Comparison of ENCODE assay signal across 17 mouse cellular contexts in genomic region chr4:132818442-132818841, GRCm38 (mm10).
"Had no signal": no experiment of that assay in that cellular context is flagged by ENCODE, and none has a peak within 500 bp of the region (broad histone marks: within the 10 kb centered on the region; RNA-seq: fewer than 3 reads in every experiment).

No protein-coding gene starts in this region.

- H3K9ac ChIP-seq: kidney, embryonic 15.5 days; limb, embryonic 15.5 days; liver, embryonic 15.5 days; lung, embryonic 14.5 days; midbrain, embryonic 15.5 days; neural tube, embryonic 12.5 days; stomach, embryonic 15.5 days had no signal

- DNase-seq: kidney, adult 18-20 months; kidney, postnatal 25 days; layer of hippocampus, adult 9-11 months; lung, embryonic 14.5 days; lung, postnatal 10 days; right cerebral cortex, postnatal 14 days; thymus, postnatal 36 days had no signal

- H3K4me3 ChIP-seq: kidney, embryonic 15.5 days; limb, embryonic 15.5 days; liver, embryonic 15.5 days; megakaryocyte, embryonic 14.5 days; midbrain, embryonic 15.5 days; neural tube, embryonic 12.5 days; stomach, embryonic 15.5 days had no signal

- H3K4me2 ChIP-seq: kidney, embryonic 15.5 days; limb, embryonic 15.5 days; liver, embryonic 15.5 days; lung, embryonic 14.5 days; midbrain, embryonic 11.5 days; midbrain, embryonic 15.5 days; neural tube, embryonic 12.5 days; stomach, embryonic 15.5 days had no signal

- H3K9me3 ChIP-seq: kidney, embryonic 15.5 days; limb, embryonic 15.5 days; liver, embryonic 15.5 days; stomach, embryonic 15.5 days had no signal

- H3K27ac ChIP-seq: kidney, embryonic 15.5 days; limb, embryonic 15.5 days; liver, embryonic 15.5 days; macrophage; midbrain, embryonic 15.5 days; neural tube, embryonic 12.5 days; stomach, embryonic 15.5 days had no signal

- H3K27me3 ChIP-seq: kidney, embryonic 15.5 days; limb, embryonic 15.5 days; liver, embryonic 15.5 days; megakaryocyte, embryonic 14.5 days; midbrain, embryonic 15.5 days; neural tube, embryonic 12.5 days; stomach, embryonic 15.5 days had no signal

- H3K36me3 ChIP-seq: limb, embryonic 15.5 days; liver, embryonic 15.5 days; midbrain, embryonic 15.5 days; neural tube, embryonic 12.5 days; stomach, embryonic 15.5 days had no signal

- ATAC-seq: inflammation-experienced regulatory T-cells, adult 6 months; midbrain, embryonic 15.5 days had no signal

- H3K4me1 ChIP-seq: kidney, embryonic 15.5 days; limb, embryonic 15.5 days; liver, embryonic 15.5 days; midbrain, embryonic 15.5 days; neural tube, embryonic 12.5 days; stomach, embryonic 15.5 days had no signal
